Mouse (Mus musculus) left cerebral cortex, postnatal 36 days (tissue): ENCODE results near the gene Olfr996. TPM values are rescaled to one million over a fixed set of nuclear protein-coding genes. Genes with fewer than 3 reads are reported as not detected.
"Not testable (repeated sequence)": the region's sequence is repeated elsewhere in the genome, so short reads cannot be mapped to it uniquely, and the experiment has no call there.

Source experiments
- DNase-seq, 2 experiments: peaks; one replicate each; pipeline ENCODE4 v3.0.0; 2021 to 2022; ENCODE audit warnings: low spot score in 2 of 2, mixed read lengths in 1 of 2
- intact Hi-C: fragments of 180-260 bp; cut with DNase I; formaldehyde crosslinking; loops from one replicate; pipeline ENCODE4 v1.15.1; 2025
- total RNA-seq, 2 experiments: library from RNA; stranded (reverse); gene quantifications; 2 replicates each; pipeline ENCODE4 v1.2.3; 2021

Olfr996 gene
- not detected for total RNA-seq

GRCm38 (mm10) chr2:85578915-85579314 lies at the start of gene Olfr996:
TSS of gene Olfr996 (plus strand) at chr2:85579215.
- no peak for DNase-seq
- intact Hi-C loops, result no loop called here

GRCm38 (mm10) chr2:85532082-85532778 lies 46.8 kb upstream of the Olfr996 start:
- no peak for DNase-seq
- intact Hi-C loops, result no loop called here

GRCm38 (mm10) chr2:85533934-85534333 lies 45.1 kb upstream of the Olfr996 start:
- DNase-seq, result no peak
- intact Hi-C loops, result no loop called here

GRCm38 (mm10) chr2:85554806-85555205 lies 24.2 kb upstream of the Olfr996 start:
- intact Hi-C loops, result no loop called here
- no peak for DNase-seq

- DNase-seq, result no peak
- intact Hi-C loops, result loop anchor here (2.0 kb wide), 1 partner anchor 313 kb away; no protein-coding TSS in a partner anchor
Measured at GRCm38 (mm10) chr2:85560226-85560625, 18.8 kb upstream of the Olfr996 start.

GRCm38 (mm10) chr2:85561187-85561586 lies 17.8 kb upstream of the Olfr996 start:
- peak; percentile 6 to 27 for DNase-seq
- intact Hi-C loops, result loop anchor here (1.0 to 2.0 kb wide), 2 partner anchors 314 to 438 kb away; no protein-coding TSS in a partner anchor

GRCm38 (mm10) chr2:85588648-85589047 lies 9.6 kb downstream of the Olfr996 start, which contains the start of gene Olfr998:
TSS of gene Olfr998 (plus strand) at chr2:85588948.
- DNase-seq, intact Hi-C loops: not testable (repeated sequence)

- DNase-seq, result no peak
Measured at GRCm38 (mm10) chr2:85611803-85612202, 32.8 kb downstream of the Olfr996 start, which contains the start of gene Olfr1000. TSS of gene Olfr1000 (minus strand) at chr2:85611903.

More at GRCm38 (mm10) chr2:85611803-85612202, 32.8 kb downstream of the Olfr996 start, which contains the start of gene Olfr1000:
- intact Hi-C loops, result no loop called here

Other genes with a start within 250 kb of the Olfr996 start
- not detected for gene Olfr987, start 239.9 kb upstream of the Olfr996 start, total RNA-seq
- gene Olfr988, start 216.0 kb upstream of the Olfr996 start, total RNA-seq, result not detected
- gene Olfr992, start 169.7 kb upstream of the Olfr996 start, total RNA-seq, result not detected
- gene Olfr993, start 164.3 kb upstream of the Olfr996 start, total RNA-seq, result not detected
- gene Olfr994, start 142.8 kb upstream of the Olfr996 start, total RNA-seq, result not detected
- not detected for gene Olfr995, start 135.6 kb upstream of the Olfr996 start, total RNA-seq
- gene 4833423E24Rik, start 60.2 kb upstream of the Olfr996 start, total RNA-seq, result not detected
- not detected for gene Olfr998, start 9.7 kb downstream of the Olfr996 start, total RNA-seq
- gene Olfr1000, start 32.7 kb downstream of the Olfr996 start, total RNA-seq, result not detected
- gene Olfr1002, start 71.5 kb downstream of the Olfr996 start, total RNA-seq, result not detected
- gene Olfr154, start 85.2 kb downstream of the Olfr996 start, total RNA-seq, result not detected
- gene Olfr1006, start 99.6 kb downstream of the Olfr996 start, total RNA-seq, result not detected
- not detected for gene Olfr1008, start 110.2 kb downstream of the Olfr996 start, total RNA-seq
- gene Olfr1009, start 136.2 kb downstream of the Olfr996 start, total RNA-seq, result not detected
- gene Olfr1012, start 183.6 kb downstream of the Olfr996 start, total RNA-seq, result not detected
- gene Olfr1013, start 187.9 kb downstream of the Olfr996 start, total RNA-seq, result not detected
- gene Olfr1014, start 193.5 kb downstream of the Olfr996 start, total RNA-seq, result not detected
- not detected for gene Olfr1015, start 202.8 kb downstream of the Olfr996 start, total RNA-seq
- gene Olfr1016, start 223.3 kb downstream of the Olfr996 start, total RNA-seq, result not detected
- not detected for gene Olfr1018, start 239.3 kb downstream of the Olfr996 start, total RNA-seq